Mouse (Mus musculus): Measurements from ENCODE around the gene Syn3. TPM values are rescaled to one million over a fixed set of nuclear protein-coding genes. Genes with fewer than 3 reads are reported as not detected.

The Syn3 gene
- polyA plus RNA-seq, 1 experiment from 2014 or later: 1.3 TPM

GRCm38 (mm10) chr10:86429651-86430050 lies 69.0 kb downstream of the Syn3 start:
- H3K27ac ChIP-seq (replicated peaks): no peak overlapping the region
- no peaks in the 10 kb centered on the region for H3K4me1 ChIP-seq (replicated peaks; ENCODE audit: control insufficient read depth, insufficient read depth)
- ATAC-seq (ENCODE audit: low FRiP score, low TSS enrichment): no peak
- no peaks in the 10 kb centered on the region for H3K9me3 ChIP-seq (ENCODE audit: control insufficient read depth, low read length)
- DNase-seq (ENCODE audit: low spot score): no peak
- H3K4me2 ChIP-seq (replicated peaks; ENCODE audit: low read depth): no peak overlapping the region
- H3K9ac ChIP-seq (ENCODE audit: low read length): no peak overlapping the region
- no peaks in the 10 kb centered on the region for H3K36me3 ChIP-seq (ENCODE audit: control insufficient read depth, insufficient read depth, low read length)
- 67% methylated on average over 3 of the region's 3 CpGs for WGBS
- no peaks in the 10 kb centered on the region for H3K27me3 ChIP-seq (ENCODE audit: control insufficient read depth, insufficient read depth, low read length)
- TF ChIP-seq CTCF (IDR thresholded peaks at IDR 0.05; ENCODE audit: low read depth) (no peak), EP300 (optimal IDR thresholded peaks at IDR 0.05) (no peak)
- no peak overlapping the region for H3K4me3 ChIP-seq (ENCODE audit: low read depth, low read length)

GRCm38 (mm10) chr10:86427956-86428355 lies 70.7 kb downstream of the Syn3 start:
- no peak for ATAC-seq (ENCODE audit: low FRiP score, low TSS enrichment)
- Histone ChIP-seq H3K27ac (replicated peaks) (no peak overlapping the region), H3K4me3 (ENCODE audit: low read depth, low read length) (no peak overlapping the region), H3K36me3 (ENCODE audit: control insufficient read depth, insufficient read depth, low read length) (no peaks in the 10 kb centered on the region), H3K27me3 (ENCODE audit: control insufficient read depth, insufficient read depth, low read length) (no peaks in the 10 kb centered on the region), H3K4me2 (replicated peaks; ENCODE audit: low read depth) (no peak overlapping the region), H3K9me3 (ENCODE audit: control insufficient read depth, low read length) (no peaks in the 10 kb centered on the region), H3K9ac (ENCODE audit: low read length) (no peak overlapping the region), H3K4me1 (replicated peaks; ENCODE audit: control insufficient read depth, insufficient read depth) (no peaks in the 10 kb centered on the region)
- 71% methylated on average over 2 of the region's 2 CpGs for WGBS
- no peak for DNase-seq (ENCODE audit: low spot score)
- TF ChIP-seq CTCF (IDR thresholded peaks at IDR 0.05; ENCODE audit: low read depth) (no peak), EP300 (optimal IDR thresholded peaks at IDR 0.05) (no peak)

- no peak overlapping the region for H3K9ac ChIP-seq (ENCODE audit: low read length)
- H3K4me2 ChIP-seq (replicated peaks; ENCODE audit: low read depth): no peak overlapping the region
- H3K27ac ChIP-seq (replicated peaks): no peak overlapping the region
- H3K27me3 ChIP-seq (ENCODE audit: control insufficient read depth, insufficient read depth, low read length): no peaks in the 10 kb centered on the region
- ATAC-seq (ENCODE audit: low FRiP score, low TSS enrichment) (peak; percentile 40; the same call in 1 of the 2 replicates), DNase-seq (ENCODE audit: low spot score) (peak; percentile 22)
- no peaks in the 10 kb centered on the region for H3K36me3 ChIP-seq (ENCODE audit: control insufficient read depth, insufficient read depth, low read length)
- no peak overlapping the region for H3K4me3 ChIP-seq (ENCODE audit: low read depth, low read length)
- no peaks in the 10 kb centered on the region for H3K4me1 ChIP-seq (replicated peaks; ENCODE audit: control insufficient read depth, insufficient read depth)
- no peak for TF ChIP-seq EP300 (optimal IDR thresholded peaks at IDR 0.05)
- TF ChIP-seq CTCF (IDR thresholded peaks at IDR 0.05; ENCODE audit: low read depth): no peak
- WGBS: 28% methylated on average over 10 of the region's 10 CpGs
- H3K9me3 ChIP-seq (ENCODE audit: control insufficient read depth, low read length): no peaks in the 10 kb centered on the region
Observed at GRCm38 (mm10) chr10:86425690-86426530, 72.8 kb downstream of the Syn3 start.

GRCm38 (mm10) chr10:86421731-86422370 lies 76.8 kb downstream of the Syn3 start:
- Histone ChIP-seq H3K4me2 (replicated peaks; ENCODE audit: low read depth) (no peak overlapping the region), H3K27me3 (ENCODE audit: control insufficient read depth, insufficient read depth, low read length) (no peaks in the 10 kb centered on the region), H3K27ac (replicated peaks) (no peak overlapping the region), H3K9me3 (ENCODE audit: control insufficient read depth, low read length) (no peaks in the 10 kb centered on the region), H3K9ac (ENCODE audit: low read length) (no peak overlapping the region), H3K4me1 (replicated peaks; ENCODE audit: control insufficient read depth, insufficient read depth) (no peaks in the 10 kb centered on the region), H3K36me3 (ENCODE audit: control insufficient read depth, insufficient read depth, low read length) (no peaks in the 10 kb centered on the region), H3K4me3 (ENCODE audit: low read depth, low read length) (no peak overlapping the region)
- DNase-seq (ENCODE audit: low spot score) (no peak), ATAC-seq (ENCODE audit: low FRiP score, low TSS enrichment) (no peak)
- 81% methylated on average over 3 of the region's 3 CpGs for whole genome bisulfite sequencing
- TF ChIP-seq EP300 (optimal IDR thresholded peaks at IDR 0.05) (no peak), CTCF (IDR thresholded peaks at IDR 0.05; ENCODE audit: low read depth) (no peak)

GRCm38 (mm10) chr10:86418931-86419330 lies 79.8 kb downstream of the Syn3 start:
- TF ChIP-seq EP300 (optimal IDR thresholded peaks at IDR 0.05) (no peak), CTCF (IDR thresholded peaks at IDR 0.05; ENCODE audit: low read depth) (no peak)
- Histone ChIP-seq H3K9me3 (ENCODE audit: control insufficient read depth, low read length) (no peaks in the 10 kb centered on the region), H3K27ac (replicated peaks) (no peak overlapping the region), H3K9ac (ENCODE audit: low read length) (no peak overlapping the region), H3K36me3 (ENCODE audit: control insufficient read depth, insufficient read depth, low read length) (no peaks in the 10 kb centered on the region), H3K27me3 (ENCODE audit: control insufficient read depth, insufficient read depth, low read length) (no peaks in the 10 kb centered on the region), H3K4me1 (replicated peaks; ENCODE audit: control insufficient read depth, insufficient read depth) (no peaks in the 10 kb centered on the region), H3K4me3 (ENCODE audit: low read depth, low read length) (no peak overlapping the region), H3K4me2 (replicated peaks; ENCODE audit: low read depth) (no peak overlapping the region)
- ATAC-seq (ENCODE audit: low FRiP score, low TSS enrichment) (no peak), DNase-seq (ENCODE audit: low spot score) (peak; percentile 21)
- 68% methylated on average over 5 of the region's 5 CpGs for WGBS

- TF ChIP-seq EP300 (optimal IDR thresholded peaks at IDR 0.05) (no peak), CTCF (IDR thresholded peaks at IDR 0.05; ENCODE audit: low read depth) (peak; percentile 56)
- DNase-seq (ENCODE audit: low spot score): no peak
- Histone ChIP-seq H3K4me3 (ENCODE audit: low read depth, low read length) (no peak overlapping the region), H3K9me3 (ENCODE audit: control insufficient read depth, low read length) (no peaks in the 10 kb centered on the region), H3K9ac (ENCODE audit: low read length) (no peak overlapping the region), H3K4me1 (replicated peaks; ENCODE audit: control insufficient read depth, insufficient read depth) (no peaks in the 10 kb centered on the region), H3K27me3 (ENCODE audit: control insufficient read depth, insufficient read depth, low read length) (no peaks in the 10 kb centered on the region), H3K4me2 (replicated peaks; ENCODE audit: low read depth) (no peak overlapping the region), H3K27ac (replicated peaks) (no peak overlapping the region), H3K36me3 (ENCODE audit: control insufficient read depth, insufficient read depth, low read length) (no peaks in the 10 kb centered on the region)
- ATAC-seq (ENCODE audit: low FRiP score, low TSS enrichment): no peak
- WGBS: 63% methylated on average over 2 of the region's 2 CpGs
Observed at GRCm38 (mm10) chr10:86418345-86418744, 80.4 kb downstream of the Syn3 start.
